Mouse (Mus musculus): ENCODE results near the gene Olfr312.

- TF ChIP-seq CTCF (IDR thresholded peaks at IDR 0.05 in 2 of 3, conservative IDR thresholded peaks at IDR 0.05 in 1 of 3; ENCODE audit: control insufficient read depth in 1 of 3, insufficient read depth in 1 of 3, low read depth in 2 of 3, low read length in 3 of 3, poor library complexity in 1 of 3, severe bottlenecking in 1 of 3): no peak
- TF ChIP-seq POLR2AphosphoS2 (IDR thresholded peaks at IDR 0.05; ENCODE audit: low read length): no peak
- no peak for TF ChIP-seq ZC3H11A (IDR thresholded peaks at IDR 0.05; ENCODE audit: low read depth, low read length)
- no peak for TF ChIP-seq EP300 (IDR thresholded peaks at IDR 0.05; ENCODE audit: low read depth in 1 of 2, low read length in 2 of 2)
- TF ChIP-seq ZNF384 (IDR thresholded peaks at IDR 0.05; ENCODE audit: low read depth, low read length): no peak
Observed at GRCm38 (mm10) chr11:58801558-58802228, 27.3 kb upstream of the Olfr312 start, which contains the start of gene Fam183b.
